15 mouse cellular contexts compared by ENCODE assay signal in the genomic region with DNA sequence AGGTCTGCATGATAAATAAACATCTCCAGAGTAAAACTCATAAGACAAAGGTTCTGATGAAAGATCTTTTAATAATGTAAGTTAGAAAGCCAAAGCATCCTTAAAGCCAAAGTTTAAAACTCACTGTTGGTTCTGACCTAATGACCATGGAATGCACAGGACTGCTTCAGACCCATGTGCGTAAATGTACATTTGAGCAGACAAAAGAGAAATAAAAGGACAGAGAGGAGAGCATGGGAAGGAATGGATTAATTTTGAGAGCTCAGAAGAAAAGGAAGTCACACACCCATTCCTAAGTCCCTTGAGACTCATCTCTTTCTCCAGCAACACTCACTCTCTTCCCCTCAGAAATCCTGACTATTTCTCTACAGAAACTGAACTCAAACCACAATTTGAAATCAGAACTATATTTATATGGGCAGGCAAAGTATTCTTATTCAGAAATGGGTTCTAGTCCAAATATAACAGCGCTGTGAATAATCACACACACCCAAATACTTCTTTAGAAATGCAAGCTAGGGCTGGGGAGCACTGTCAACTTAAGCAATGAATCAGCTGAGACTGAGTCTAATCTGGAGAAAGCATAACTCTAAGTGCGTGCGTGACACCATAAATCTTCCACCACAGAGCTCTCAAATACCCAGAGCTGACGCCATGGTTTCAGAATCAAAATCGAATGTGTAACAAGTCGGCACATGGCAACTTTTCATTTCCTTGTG. TPM values are rescaled to one million over a fixed set of nuclear protein-coding genes. Genes with fewer than 3 reads are reported as not detected.
DNase-seq lines count a peak whose midpoint lies in the region; ATAC-seq and TF ChIP-seq lines count a peak whose summit lies in the region.
"Had no signal": no experiment of that assay in that cellular context is flagged by ENCODE, and none has a peak within 500 bp of the region (broad histone marks: within the 10 kb centered on the region; RNA-seq: fewer than 3 reads in every experiment).

No protein-coding gene starts in this region.

- H3K36me3 ChIP-seq in heart, embryonic 13.5 days: peaks cover 6% of the 10 kb centered on the region
- 0 out of 2 replicates have a peak, but pooled peaks cover 5% of the 10 kb centered on the region for H3K36me3 ChIP-seq in lung, embryonic 14.5 days (ENCODE audit: insufficient read depth)
- H3K36me3 ChIP-seq in myocyte (ENCODE audit: control insufficient read depth, insufficient read depth): no peaks in the 10 kb centered on the region
- H3K36me3 ChIP-seq in hindbrain, postnatal 0 days (ENCODE audit: insufficient read depth, low read length): no peaks in the 10 kb centered on the region
- no peaks in the 10 kb centered on the region for H3K36me3 ChIP-seq in midbrain, embryonic 11.5 days (ENCODE audit: control insufficient read depth, insufficient read depth, low read length)

- H3K4me2 ChIP-seq in heart, embryonic 13.5 days: peak overlapping the region; percentile 9; the same call in 1 of the 2 replicates
- no peak overlapping the region for H3K4me2 ChIP-seq in lung, embryonic 14.5 days
- peak overlapping the region; percentile 70 for H3K4me2 ChIP-seq in myocyte (ENCODE audit: low read depth)
- no peak overlapping the region for H3K4me2 ChIP-seq in hindbrain, postnatal 0 days (ENCODE audit: low read depth, low read length)
- no peak overlapping the region for H3K4me2 ChIP-seq in midbrain, embryonic 11.5 days
- H3K4me2 ChIP-seq: limb, embryonic 12.5 days; neural tube, embryonic 13.5 days had no signal

- H3K9me3 ChIP-seq in heart, embryonic 13.5 days: no peaks in the 10 kb centered on the region
- H3K9me3 ChIP-seq in lung, embryonic 14.5 days (ENCODE audit: low read depth, low read length): no peaks in the 10 kb centered on the region
- H3K9me3 ChIP-seq in hindbrain, postnatal 0 days (ENCODE audit: low read length): no peaks in the 10 kb centered on the region
- H3K9me3 ChIP-seq in midbrain, embryonic 11.5 days (ENCODE audit: control insufficient read depth, low read length): no peaks in the 10 kb centered on the region
- H3K9me3 ChIP-seq: limb, embryonic 12.5 days; neural tube, embryonic 13.5 days had no signal

- no peak for TF ChIP-seq POLR2A in myocyte (IDR thresholded peaks at IDR 0.05; ENCODE audit: insufficient read length, low read depth)

- ATAC-seq in heart, embryonic 13.5 days (ENCODE audit: extremely low read depth, insufficient number of reproducible peaks, low FRiP score, low TSS enrichment): no peak
- ATAC-seq in lung, embryonic 14.5 days (ENCODE audit: insufficient read depth): peak; percentile 60; the same call in 1 of the 2 replicates
- ATAC-seq in Patski: peak; percentile 26
- no peak for ATAC-seq in hindbrain, postnatal 0 days
- no peak for ATAC-seq in midbrain, embryonic 11.5 days (ENCODE audit: low FRiP score)

- H3K27me3 ChIP-seq in heart, embryonic 13.5 days (replicated peaks): no peaks in the 10 kb centered on the region
- no peaks in the 10 kb centered on the region for H3K27me3 ChIP-seq in lung, embryonic 14.5 days (ENCODE audit: insufficient read depth, low read length)
- no peaks in the 10 kb centered on the region for H3K27me3 ChIP-seq in Patski
- no peaks in the 10 kb centered on the region for H3K27me3 ChIP-seq in myocyte (ENCODE audit: control insufficient read depth, insufficient read depth, insufficient read length)
- H3K27me3 ChIP-seq in hindbrain, postnatal 0 days (ENCODE audit: insufficient read depth, low read length): no peaks in the 10 kb centered on the region
- H3K27me3 ChIP-seq in midbrain, embryonic 11.5 days (ENCODE audit: control insufficient read depth, insufficient read depth, low read length): no peaks in the 10 kb centered on the region
- H3K27me3 ChIP-seq: limb, embryonic 12.5 days; neural tube, embryonic 13.5 days had no signal

- CTCF ChIA-PET in Patski (lab: Charles Lee): interaction anchor here (1.2 kb wide), 1 partner anchor 34 kb away, joined by 3 read pairs; no protein-coding TSS in a partner anchor

- in situ Hi-C loops in Patski (cut with MboI; ENCODE audit: low pct_unique_long_range_greater_than_20kb): no loop called here

- DNase-seq in heart, postnatal 14 days: no peak
- no peak for DNase-seq in lung, embryonic 14.5 days
- no peak for DNase-seq in lung, postnatal 10 days
- peak; percentile 3 for DNase-seq in Patski (ENCODE audit: low read depth, low spot score)
- DNase-seq in hindbrain, postnatal 0 days (ENCODE audit: low spot score): no peak
- no peak for DNase-seq in midbrain, embryonic 11.5 days (ENCODE audit: low spot score, missing footprints)
- DNase-seq: cerebellum, postnatal 14 days; layer of hippocampus, adult 9-11 months; lung, postnatal 14 days; midbrain, embryonic 14.5 days; right cerebral cortex, postnatal 14 days had no signal

- H3K9ac ChIP-seq in heart, embryonic 13.5 days: no peak overlapping the region
- H3K9ac ChIP-seq in lung, embryonic 14.5 days: no peak overlapping the region
- H3K9ac ChIP-seq in hindbrain, postnatal 0 days (replicated peaks; ENCODE audit: low read length): no peak overlapping the region
- no peak overlapping the region for H3K9ac ChIP-seq in midbrain, embryonic 11.5 days (ENCODE audit: low read length)
- H3K9ac ChIP-seq: limb, embryonic 12.5 days; neural tube, embryonic 13.5 days had no signal

- peaks cover 21% of the 10 kb centered on the region for H3K4me1 ChIP-seq in heart, embryonic 13.5 days
- no peaks in the 10 kb centered on the region for H3K4me1 ChIP-seq in lung, embryonic 14.5 days (ENCODE audit: insufficient read depth)
- no peaks in the 10 kb centered on the region for H3K4me1 ChIP-seq in hindbrain, postnatal 0 days (ENCODE audit: insufficient read depth, low read length)
- no peaks in the 10 kb centered on the region for H3K4me1 ChIP-seq in midbrain, embryonic 11.5 days (ENCODE audit: control insufficient read depth, insufficient read depth, low read length)
- H3K4me1 ChIP-seq: limb, embryonic 12.5 days had no signal

- TF ChIP-seq CTCF in lung, embryonic 14.5 days (IDR thresholded peaks at IDR 0.05; ENCODE audit: low read depth): no peak
- TF ChIP-seq CTCF in Patski (IDR thresholded peaks at IDR 0.05): no peak
- no peak for TF ChIP-seq CTCF in hindbrain, postnatal 0 days (IDR thresholded peaks at IDR 0.05; ENCODE audit: low read depth)

- H3K79me2 ChIP-seq in myocyte (ENCODE audit: control insufficient read depth, insufficient read depth): peaks cover 6% of the 10 kb centered on the region

- H3K27ac ChIP-seq in heart, embryonic 13.5 days (replicated peaks): peak overlapping the region; percentile 51
- H3K27ac ChIP-seq in lung, embryonic 14.5 days (ENCODE audit: low read depth): peak overlapping the region; percentile 24; the same call in 1 of the 2 replicates
- H3K27ac ChIP-seq in hindbrain, postnatal 0 days: no peak overlapping the region
- H3K27ac ChIP-seq in midbrain, embryonic 11.5 days (ENCODE audit: low read depth, low read length): no peak overlapping the region
- H3K27ac ChIP-seq: limb, embryonic 12.5 days; neural tube, embryonic 13.5 days had no signal

- POLR2A ChIA-PET in Patski (lab: Charles Lee): no interaction called here

- H3K4me3 ChIP-seq in heart, embryonic 13.5 days: no peak overlapping the region
- H3K4me3 ChIP-seq in lung, embryonic 14.5 days (ENCODE audit: low read depth, low read length): no peak overlapping the region
- no peak overlapping the region for H3K4me3 ChIP-seq in myocyte
- no peak overlapping the region for H3K4me3 ChIP-seq in hindbrain, postnatal 0 days (ENCODE audit: low read length)
- H3K4me3 ChIP-seq in midbrain, embryonic 11.5 days (ENCODE audit: low read depth, low read length): no peak overlapping the region
- H3K4me3 ChIP-seq: limb, embryonic 12.5 days; neural tube, embryonic 13.5 days had no signal

- WGBS in heart, embryonic 13.5 days: 54% methylated on average over 7 of the region's 7 CpGs
- 63% methylated on average over 7 of the region's 7 CpGs for WGBS in lung, embryonic 14.5 days
- WGBS in hindbrain, postnatal 0 days: 87% methylated on average over 7 of the region's 7 CpGs
- 96% methylated on average over 7 of the region's 7 CpGs for WGBS in midbrain, embryonic 11.5 days

- intact Hi-C loops in heart, postnatal 14 days (cut with DNase I): no loop called here

- H3ac ChIP-seq in myocyte (ENCODE audit: control insufficient read depth, insufficient read length): no peak overlapping the region

TF ChIP-seq in myocyte, 11 proteins besides CTCF, POLR2A, EP300 and RAD21:
- TF ChIP-seq CEBPB (IDR thresholded peaks at IDR 0.05; ENCODE audit: insufficient read depth, poor library complexity, severe bottlenecking) (0 out of 2 replicates have a peak, but pooled peaks have one; percentile 1), E2F4 (IDR thresholded peaks at IDR 0.05; ENCODE audit: insufficient read depth) (no peak)

RNA-seq across cellular contexts. Expression of a gene that starts 33.1 kb away (rescaled TPM):
- polyA plus RNA-seq in heart, embryonic 13.5 days (2015; fragmentation: Nextera tagmentation; extraction: Ambion mirVana): 154 and 160 TPM in 2 replicates
- total RNA-seq in heart, postnatal 14 days (2021): 10 to 100 TPM; 31.6 to 38.1 TPM
- 66.9 and 77.1 TPM in 2 replicates for polyA plus RNA-seq in lung, embryonic 14.5 days (2014; fragmentation: Nextera tagmentation; extraction: Ambion mirVana)
- polyA plus RNA-seq in Patski (2021) (2.3 TPM), myocyte (2012; fragmentation: generic; extraction: Trizol) (44.9 TPM)
- total RNA-seq in hindbrain, postnatal 0 days (2014; rRNA removed): 7.8 and 16.8 TPM in 2 replicates
- 21.8 and 23.5 TPM in 2 replicates for polyA plus RNA-seq in hindbrain, postnatal 0 days (2015; fragmentation: Nextera tagmentation; extraction: Ambion mirVana)
- 14.5 and 17.2 TPM in 2 replicates for polyA plus RNA-seq in midbrain, embryonic 11.5 days (2014; fragmentation: Nextera tagmentation; extraction: Ambion mirVana)

Comparison
In these comparisons a context has a peak if more than half of its experiments do, and no peak if none do; other contexts are left out.
1. ATAC-seq: peak in lung, embryonic 14.5 days (single experiment) and Patski (single experiment); none in heart, embryonic 13.5 days (single experiment), hindbrain, postnatal 0 days (single experiment) and midbrain, embryonic 11.5 days (single experiment).
2. H3K27ac ChIP-seq: peak in heart, embryonic 13.5 days (single experiment) and lung, embryonic 14.5 days (single experiment); none in hindbrain, postnatal 0 days (single experiment) and midbrain, embryonic 11.5 days (single experiment).
3. H3K4me2 ChIP-seq: peak in heart, embryonic 13.5 days (single experiment) and myocyte (single experiment); none in lung, embryonic 14.5 days (single experiment), hindbrain, postnatal 0 days (single experiment) and midbrain, embryonic 11.5 days (single experiment).